Mouse (Mus musculus): Measurements from ENCODE around the gene Rad51d. TPM values are rescaled to one million over a fixed set of nuclear protein-coding genes. Genes with fewer than 3 reads are reported as not detected.
"Not testable (repeated sequence)": the region's sequence is repeated elsewhere in the genome, so short reads cannot be mapped to it uniquely, and the experiment has no call there.

Gene Rad51d
- polyA plus RNA-seq, 1 experiment: 25.8 TPM

DNA sequence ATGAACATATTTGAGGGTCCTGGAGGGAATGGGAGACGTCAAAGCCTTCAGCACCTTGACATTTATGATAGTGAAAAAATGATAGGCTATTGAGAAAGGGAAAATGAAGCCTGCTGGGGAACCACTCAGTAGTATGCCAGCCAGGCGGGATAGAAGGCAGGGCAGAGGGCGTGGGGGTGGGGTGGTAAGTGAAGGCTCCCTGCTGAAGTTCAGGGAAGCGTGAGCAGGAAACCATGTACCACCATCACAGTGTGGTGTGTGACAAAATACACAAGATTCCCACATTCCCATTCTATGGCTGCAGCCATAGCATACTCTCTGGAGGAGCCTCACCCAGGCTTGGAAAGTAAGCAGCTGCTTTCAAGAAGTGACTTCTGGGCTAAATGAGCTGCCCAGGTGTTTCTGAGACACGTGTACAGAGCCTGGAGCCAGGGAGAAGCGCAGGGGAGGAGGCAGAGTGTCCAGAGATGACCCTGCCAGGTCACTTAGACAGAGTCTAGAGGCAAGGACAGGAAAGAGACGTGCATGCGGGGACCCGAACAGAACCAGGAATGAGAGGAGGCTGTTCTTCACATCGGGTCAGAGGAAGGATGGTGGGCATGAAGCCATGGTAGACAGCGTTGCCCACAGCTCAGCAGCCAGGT is 45.5 kb downstream of the Rad51d start:
- H3K4me1 ChIP-seq (ENCODE audit: control insufficient read depth, insufficient read depth, low read length): peaks cover 8% of the 10 kb centered on the region
- no peaks in the 10 kb centered on the region for H3K36me3 ChIP-seq (ENCODE audit: control insufficient read depth, insufficient read depth, low read length, poor library complexity, severe bottlenecking)
- H3K9ac ChIP-seq (ENCODE audit: low read depth, poor library complexity, severe bottlenecking): 0 out of 2 replicates have a peak overlapping the region, but pooled peaks have one; percentile 2
- TF ChIP-seq POLR2A (IDR thresholded peaks at IDR 0.05; ENCODE audit: insufficient read depth, low read length): no peak
- no peaks in the 10 kb centered on the region for H3K9me3 ChIP-seq (replicated peaks; ENCODE audit: control insufficient read depth, insufficient read depth, low read length, poor library complexity, severe bottlenecking)
- no peaks in the 10 kb centered on the region for H3K27me3 ChIP-seq (ENCODE audit: control insufficient read depth, insufficient read depth, low read length, poor library complexity, severe bottlenecking)
- H3K4me3 ChIP-seq (ENCODE audit: low read depth, low read length): peak overlapping the region; percentile 25
- peak overlapping the region; percentile 7; the same call in 1 of the 2 replicates for H3K27ac ChIP-seq (ENCODE audit: insufficient read depth, low read length)

DNA sequence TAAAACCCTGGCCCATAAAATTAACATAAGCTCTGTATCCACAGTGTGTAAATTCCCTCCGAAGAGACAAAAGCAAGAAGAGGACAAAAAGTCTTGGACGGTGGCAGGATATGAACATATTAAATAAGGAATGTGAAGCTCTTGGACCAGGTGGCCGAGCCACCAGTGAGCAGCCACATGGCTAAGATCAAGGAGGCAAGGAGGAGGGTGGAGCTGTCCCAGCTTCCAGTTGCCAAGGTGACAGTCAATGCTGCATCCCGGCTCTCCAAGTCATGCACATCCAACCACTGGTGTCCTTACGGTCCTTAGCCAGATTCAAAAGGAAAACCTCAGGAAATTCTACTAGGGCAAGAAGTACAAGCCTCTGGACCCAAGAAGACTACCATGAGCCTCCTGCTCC is 51.9 kb downstream of the Rad51d start:
- TF ChIP-seq EP300 (IDR thresholded peaks at IDR 0.05; ENCODE audit: insufficient read depth, low read depth, low read length) (no peak), POLR2A (IDR thresholded peaks at IDR 0.05; ENCODE audit: insufficient read depth, low read length) (no peak), CTCF (IDR thresholded peaks at IDR 0.05; ENCODE audit: low read depth, low read length) (no peak)
- no peak overlapping the region for H3K4me3 ChIP-seq (ENCODE audit: low read depth, low read length)
- H3K27ac ChIP-seq (ENCODE audit: insufficient read depth, low read length): no peak overlapping the region
- H3K9me3 ChIP-seq (replicated peaks; ENCODE audit: control insufficient read depth, insufficient read depth, low read length, poor library complexity, severe bottlenecking): no peaks in the 10 kb centered on the region
- H3K27me3 ChIP-seq (ENCODE audit: control insufficient read depth, insufficient read depth, low read length, poor library complexity, severe bottlenecking): no peaks in the 10 kb centered on the region
- H3K9ac ChIP-seq (ENCODE audit: low read depth, poor library complexity, severe bottlenecking): no peak overlapping the region
- H3K36me3 ChIP-seq (ENCODE audit: control insufficient read depth, insufficient read depth, low read length, poor library complexity, severe bottlenecking): no peaks in the 10 kb centered on the region
- H3K4me1 ChIP-seq (ENCODE audit: control insufficient read depth, insufficient read depth, low read length): peaks cover 8% of the 10 kb centered on the region

DNA sequence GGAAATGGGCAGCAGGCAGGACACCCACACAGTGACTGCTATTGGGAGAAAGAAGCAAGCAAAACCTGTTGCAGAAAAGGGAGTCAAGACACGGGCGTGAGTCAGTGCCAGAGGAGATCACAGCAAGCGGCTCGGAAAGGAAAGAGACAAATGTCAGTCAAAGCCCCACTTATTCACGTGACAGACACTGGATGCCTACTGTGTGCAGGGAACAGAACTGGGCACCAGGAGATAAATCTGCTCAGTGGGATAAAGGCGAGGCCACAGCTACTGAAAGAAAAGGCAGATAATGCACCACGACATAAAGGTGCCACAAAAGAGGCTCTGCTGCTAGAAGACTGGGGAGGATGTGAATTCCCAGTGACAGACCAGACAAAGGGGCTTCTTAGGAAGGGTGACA is 52.6 kb downstream of the Rad51d start:
- H3K36me3 ChIP-seq (ENCODE audit: control insufficient read depth, insufficient read depth, low read length, poor library complexity, severe bottlenecking): no peaks in the 10 kb centered on the region
- H3K9ac ChIP-seq (ENCODE audit: low read depth, poor library complexity, severe bottlenecking): no peak overlapping the region
- H3K9me3 ChIP-seq (replicated peaks; ENCODE audit: control insufficient read depth, insufficient read depth, low read length, poor library complexity, severe bottlenecking): no peaks in the 10 kb centered on the region
- H3K4me1 ChIP-seq (ENCODE audit: control insufficient read depth, insufficient read depth, low read length): peaks cover 8% of the 10 kb centered on the region
- H3K27ac ChIP-seq (ENCODE audit: insufficient read depth, low read length): 0 out of 2 replicates have a peak overlapping the region, but pooled peaks have one; percentile 8
- H3K27me3 ChIP-seq (ENCODE audit: control insufficient read depth, insufficient read depth, low read length, poor library complexity, severe bottlenecking): no peaks in the 10 kb centered on the region
- H3K4me3 ChIP-seq (ENCODE audit: low read depth, low read length): no peak overlapping the region
- TF ChIP-seq CTCF (IDR thresholded peaks at IDR 0.05; ENCODE audit: low read depth, low read length) (no peak), EP300 (IDR thresholded peaks at IDR 0.05; ENCODE audit: insufficient read depth, low read depth, low read length) (no peak), POLR2A (IDR thresholded peaks at IDR 0.05; ENCODE audit: insufficient read depth, low read length) (no peak)

DNA sequence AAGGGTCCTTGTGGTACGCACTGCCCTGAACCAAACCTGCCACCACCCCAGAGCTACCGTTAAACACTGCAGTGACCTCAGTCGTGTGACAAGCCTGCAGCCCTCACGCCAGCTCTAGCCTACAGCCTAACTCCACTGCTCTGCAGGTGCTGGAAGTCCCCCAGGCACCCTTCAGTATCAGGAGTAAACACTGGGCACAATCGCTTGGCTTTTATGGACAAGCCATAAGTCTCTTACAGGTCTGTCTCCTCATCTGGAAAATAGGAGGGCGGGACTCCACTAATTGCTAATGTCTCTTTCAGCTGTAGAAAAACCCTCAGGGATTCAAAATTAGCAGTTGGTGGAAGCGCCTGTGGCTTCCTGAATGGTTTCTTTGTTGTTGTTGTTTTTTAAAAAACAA is 53.2 kb downstream of the Rad51d start:
- H3K27me3 ChIP-seq (ENCODE audit: control insufficient read depth, insufficient read depth, low read length, poor library complexity, severe bottlenecking): no peaks in the 10 kb centered on the region
- H3K9me3 ChIP-seq (replicated peaks; ENCODE audit: control insufficient read depth, insufficient read depth, low read length, poor library complexity, severe bottlenecking): no peaks in the 10 kb centered on the region
- TF ChIP-seq EP300 (IDR thresholded peaks at IDR 0.05; ENCODE audit: insufficient read depth, low read depth, low read length) (0 out of 2 replicates have a peak, but pooled peaks have one; percentile 57), CTCF (IDR thresholded peaks at IDR 0.05; ENCODE audit: low read depth, low read length) (no peak), POLR2A (IDR thresholded peaks at IDR 0.05; ENCODE audit: insufficient read depth, low read length) (no peak)
- no peak overlapping the region for H3K27ac ChIP-seq (ENCODE audit: insufficient read depth, low read length)
- H3K9ac ChIP-seq (ENCODE audit: low read depth, poor library complexity, severe bottlenecking): no peak overlapping the region
- peaks cover 8% of the 10 kb centered on the region for H3K4me1 ChIP-seq (ENCODE audit: control insufficient read depth, insufficient read depth, low read length)
- H3K4me3 ChIP-seq (ENCODE audit: low read depth, low read length): no peak overlapping the region
- no peaks in the 10 kb centered on the region for H3K36me3 ChIP-seq (ENCODE audit: control insufficient read depth, insufficient read depth, low read length, poor library complexity, severe bottlenecking)

DNA sequence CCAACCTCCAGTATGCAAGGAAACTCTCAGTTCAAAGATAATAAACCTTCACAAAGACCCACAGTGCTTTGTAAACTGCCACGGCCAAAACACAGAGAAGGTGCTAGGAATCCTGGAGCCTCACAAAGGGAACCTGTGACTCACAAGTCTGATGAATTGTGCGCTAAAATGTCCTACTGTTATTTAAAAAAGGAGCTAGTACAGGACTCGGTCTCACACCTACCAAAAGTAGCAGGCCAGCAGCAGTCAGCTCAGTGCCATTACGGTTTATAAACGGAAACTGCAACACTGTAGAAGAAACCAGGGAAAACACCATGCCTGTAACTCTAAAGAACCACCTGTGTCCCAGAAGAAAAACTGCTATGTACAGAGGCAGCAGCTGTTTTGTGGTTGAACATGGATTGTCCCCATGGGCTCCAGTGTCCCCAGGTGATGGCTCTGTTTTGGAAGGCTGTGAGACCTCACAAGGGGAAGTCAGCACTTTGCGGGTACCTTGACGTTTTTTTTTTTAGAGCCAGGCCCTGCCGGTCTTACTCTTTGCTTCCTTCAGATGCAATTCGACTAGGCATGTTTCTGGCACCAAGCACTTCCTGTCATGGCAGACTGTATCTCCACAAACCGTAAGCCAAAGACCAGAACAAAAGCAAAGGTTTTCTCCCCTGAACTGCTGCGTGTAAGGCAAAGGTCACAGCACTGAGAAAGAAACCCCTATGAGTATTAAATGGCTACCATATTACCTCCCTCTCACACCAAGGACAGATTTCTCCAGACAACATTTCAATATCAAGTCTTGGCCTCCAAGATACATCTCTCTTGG is 54.6 kb downstream of the Rad51d start:
- Histone ChIP-seq H3K36me3 (ENCODE audit: control insufficient read depth, insufficient read depth, low read length, poor library complexity, severe bottlenecking) (no peaks in the 10 kb centered on the region), H3K4me3 (ENCODE audit: low read depth, low read length) (no peak overlapping the region), H3K9ac (ENCODE audit: low read depth, poor library complexity, severe bottlenecking) (no peak overlapping the region), H3K27ac (ENCODE audit: insufficient read depth, low read length) (peak overlapping the region; percentile 81), H3K27me3 (ENCODE audit: control insufficient read depth, insufficient read depth, low read length, poor library complexity, severe bottlenecking) (no peaks in the 10 kb centered on the region), H3K9me3 (replicated peaks; ENCODE audit: control insufficient read depth, insufficient read depth, low read length, poor library complexity, severe bottlenecking) (no peaks in the 10 kb centered on the region), H3K4me1 (ENCODE audit: control insufficient read depth, insufficient read depth, low read length) (peaks cover 8% of the 10 kb centered on the region)
- TF ChIP-seq EP300 (IDR thresholded peaks at IDR 0.05; ENCODE audit: insufficient read depth, low read depth, low read length): no peak
- no peak for TF ChIP-seq CTCF (IDR thresholded peaks at IDR 0.05; ENCODE audit: low read depth, low read length)
- TF ChIP-seq POLR2A (IDR thresholded peaks at IDR 0.05; ENCODE audit: insufficient read depth, low read length): no peak

DNA sequence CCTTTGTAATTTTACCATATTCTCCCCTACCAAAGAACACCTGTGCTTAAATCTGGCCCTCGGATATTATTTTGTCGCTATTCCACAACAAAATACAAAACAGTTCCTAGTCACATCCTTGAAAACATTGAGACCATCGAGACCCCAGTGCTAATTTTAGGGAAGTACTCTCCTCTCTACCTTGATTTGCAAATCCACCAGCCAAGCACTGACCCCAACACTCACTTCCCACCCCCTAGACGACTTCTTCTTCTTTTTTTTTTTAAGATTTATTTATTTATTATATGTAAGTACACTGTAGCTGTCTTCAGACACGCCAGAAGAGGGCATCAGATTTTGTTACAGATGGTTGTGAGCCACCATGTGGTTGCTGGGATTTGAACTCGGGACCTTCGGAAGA is 56.1 kb downstream of the Rad51d start:
- not testable (repeated sequence) for H3K9ac ChIP-seq (ENCODE audit: low read depth, poor library complexity, severe bottlenecking); H3K9me3 ChIP-seq (replicated peaks; ENCODE audit: control insufficient read depth, insufficient read depth, low read length, poor library complexity, severe bottlenecking); H3K27ac ChIP-seq (ENCODE audit: insufficient read depth, low read length); H3K36me3 ChIP-seq (ENCODE audit: control insufficient read depth, insufficient read depth, low read length, poor library complexity, severe bottlenecking); H3K4me1 ChIP-seq (ENCODE audit: control insufficient read depth, insufficient read depth, low read length); H3K4me3 ChIP-seq (ENCODE audit: low read depth, low read length); H3K27me3 ChIP-seq (ENCODE audit: control insufficient read depth, insufficient read depth, low read length, poor library complexity, severe bottlenecking)

Measured in ES-Bruce4 (cell line).